Mouse (Mus musculus) heart, embryonic 11.5 days (tissue): ENCODE results near the gene Alpk1. TPM values are rescaled to one million over a fixed set of nuclear protein-coding genes. Genes with fewer than 3 reads are reported as not detected.

Experiments used
- ATAC-seq: fragments of 200-750 bp; cut with Nextera tagmentation; replicated peaks from 2 replicates; pipeline ENCODE4 v1.8.0; 2017; ENCODE audit warnings: moderate library complexity; ENCODE audit not compliant: insufficient number of reproducible peaks, low FRiP score, low TSS enrichment
- H3K27ac ChIP-seq: fragments of 300-500 bp; sonication (generic); 2 replicates; pipeline ENCODE4 v1.5.1; 2014; ENCODE audit warnings: mild to moderate bottlenecking, low read depth, low read length
- H3K27me3 ChIP-seq: fragments of 300-500 bp; sonication (generic); 2 replicates; pipeline ENCODE4 v1.6.1; 2014; ENCODE audit warnings: mild to moderate bottlenecking, low read length, mixed read lengths; ENCODE audit not compliant: control insufficient read depth, insufficient read depth
- H3K36me3 ChIP-seq: fragments of 300-500 bp; sonication (generic); 2 replicates; pipeline ENCODE4 v1.6.1; 2014; ENCODE audit warnings: mild to moderate bottlenecking, low read length, moderate library complexity, mixed read lengths; ENCODE audit not compliant: control insufficient read depth, insufficient read depth
- H3K4me1 ChIP-seq: fragments of 300-500 bp; sonication (generic); 2 replicates; pipeline ENCODE4 v1.6.1; 2014; ENCODE audit warnings: low read length; ENCODE audit not compliant: control insufficient read depth, insufficient read depth
- H3K4me2 ChIP-seq: fragments of 300-500 bp; sonication (generic); 2 replicates; pipeline ENCODE4 v1.6.1; 2014; ENCODE audit warnings: mild to moderate bottlenecking, moderate library complexity
- H3K4me3 ChIP-seq: fragments of 300-500 bp; sonication (generic); 2 replicates; pipeline ENCODE4 v1.5.1; 2014; ENCODE audit warnings: low read depth, low read length
- H3K9ac ChIP-seq: fragments of 300-500 bp; sonication (generic); 2 replicates; pipeline ENCODE4 v1.6.1; 2014; ENCODE audit warnings: mild to moderate bottlenecking, low read depth, low read length, moderate library complexity
- H3K9me3 ChIP-seq: fragments of 300-500 bp; sonication (generic); replicated peaks from 2 replicates; pipeline ENCODE4 v1.6.1; 2016; ENCODE audit warnings: low read length; ENCODE audit not compliant: control insufficient read depth
- WGBS: fragments of 180-500 bp; shearing (Covaris S2); extraction: QIAGEN DNeasy Blood & Tissue Kit; methylation state at CpG from one replicate; pipeline ENCODE4 v1.1.7; 2014; ENCODE audit not compliant: insufficient replicate concordance; 5-methylcytosine and 5-hydroxymethylcytosine counted together
- polyA plus RNA-seq: library from polyadenylated mRNA; unstranded; fragments of >200 nt; fragmentation: Nextera tagmentation; extraction: Ambion mirVana; gene quantifications from 2 replicates; pipeline ENCODE4 v1.2.1, GENCODE M21; 2014

Gene Alpk1
- polyA plus RNA-seq, 1 experiment from 2014 or later = 1.2 TPM

- no peak overlapping the region for H3K4me3 ChIP-seq
- no peaks in the 10 kb centered on the region for H3K4me1 ChIP-seq
- H3K27me3 ChIP-seq = no peaks in the 10 kb centered on the region
- no peak overlapping the region for H3K9ac ChIP-seq
- H3K4me2 ChIP-seq = no peak overlapping the region
- peaks cover 4% of the 10 kb centered on the region; the same call in 1 of the 2 replicates for H3K36me3 ChIP-seq
- WGBS = 60% methylated on average over 7 of the region's 7 CpGs
- H3K9me3 ChIP-seq = no peaks in the 10 kb centered on the region
- H3K27ac ChIP-seq = no peak overlapping the region
- ATAC-seq = no peak
Measured at GRCm38 (mm10) chr3:127817120-127817683, 36.9 kb upstream of the Alpk1 start.

GRCm38 (mm10) chr3:127809103-127809502 lies 28.8 kb upstream of the Alpk1 start:
- Histone ChIP-seq H3K4me3 (no peak overlapping the region), H3K27ac (no peak overlapping the region), H3K27me3 (no peaks in the 10 kb centered on the region), H3K9ac (no peak overlapping the region), H3K9me3 (no peaks in the 10 kb centered on the region), H3K4me1 (no peaks in the 10 kb centered on the region), H3K36me3 (peaks cover 20% of the 10 kb centered on the region), H3K4me2 (no peak overlapping the region)
- ATAC-seq = no peak
- 89% methylated on average over 7 of the region's 7 CpGs for WGBS

- no peak for ATAC-seq
- H3K4me2 ChIP-seq = no peak overlapping the region
- H3K27me3 ChIP-seq = no peaks in the 10 kb centered on the region
- H3K4me1 ChIP-seq = no peaks in the 10 kb centered on the region
- H3K36me3 ChIP-seq = peaks cover 16% of the 10 kb centered on the region
- H3K9ac ChIP-seq = no peak overlapping the region
- 86% methylated on average over 5 of the region's 5 CpGs for WGBS
- no peak overlapping the region for H3K27ac ChIP-seq
- H3K4me3 ChIP-seq = no peak overlapping the region
- H3K9me3 ChIP-seq = no peaks in the 10 kb centered on the region
Measured at GRCm38 (mm10) chr3:127807846-127808245, 27.5 kb upstream of the Alpk1 start.

- no peaks in the 10 kb centered on the region for H3K4me1 ChIP-seq
- no peak overlapping the region for H3K4me3 ChIP-seq
- H3K9ac ChIP-seq = no peak overlapping the region
- no peaks in the 10 kb centered on the region for H3K9me3 ChIP-seq
- H3K27ac ChIP-seq = no peak overlapping the region
- peaks cover 14% of the 10 kb centered on the region for H3K36me3 ChIP-seq
- no peaks in the 10 kb centered on the region for H3K27me3 ChIP-seq
- 86% methylated on average over 6 of the region's 6 CpGs for WGBS
- no peak overlapping the region for H3K4me2 ChIP-seq
- ATAC-seq = no peak
Measured at GRCm38 (mm10) chr3:127805991-127806390, 25.7 kb upstream of the Alpk1 start.

GRCm38 (mm10) chr3:127805071-127805470 lies 24.7 kb upstream of the Alpk1 start:
- H3K27ac ChIP-seq = no peak overlapping the region
- H3K36me3 ChIP-seq = peaks cover 14% of the 10 kb centered on the region
- no peak overlapping the region for H3K4me3 ChIP-seq
- H3K9me3 ChIP-seq = no peaks in the 10 kb centered on the region
- H3K4me1 ChIP-seq = no peaks in the 10 kb centered on the region
- no peak overlapping the region for H3K9ac ChIP-seq
- WGBS = 84% methylated on average over 12 of the region's 12 CpGs
- ATAC-seq = no peak
- no peaks in the 10 kb centered on the region for H3K27me3 ChIP-seq
- H3K4me2 ChIP-seq = no peak overlapping the region

GRCm38 (mm10) chr3:127804439-127804838 lies 24.1 kb upstream of the Alpk1 start:
- no peak overlapping the region for H3K9ac ChIP-seq
- WGBS = 78% methylated on average over 4 of the region's 4 CpGs
- no peaks in the 10 kb centered on the region for H3K9me3 ChIP-seq
- peaks cover 14% of the 10 kb centered on the region for H3K36me3 ChIP-seq
- no peak overlapping the region for H3K27ac ChIP-seq
- no peak overlapping the region for H3K4me2 ChIP-seq
- ATAC-seq = no peak
- H3K4me3 ChIP-seq = no peak overlapping the region
- no peaks in the 10 kb centered on the region for H3K27me3 ChIP-seq
- no peaks in the 10 kb centered on the region for H3K4me1 ChIP-seq

GRCm38 (mm10) chr3:127802814-127803213 lies 22.5 kb upstream of the Alpk1 start:
- H3K27ac ChIP-seq = no peak overlapping the region
- no peak overlapping the region for H3K4me3 ChIP-seq
- 41% methylated on average over 8 of the region's 8 CpGs for WGBS
- H3K9me3 ChIP-seq = no peaks in the 10 kb centered on the region
- peaks cover 3% of the 10 kb centered on the region for H3K36me3 ChIP-seq
- no peaks in the 10 kb centered on the region for H3K4me1 ChIP-seq
- no peak for ATAC-seq
- H3K27me3 ChIP-seq = no peaks in the 10 kb centered on the region
- no peak overlapping the region for H3K4me2 ChIP-seq
- no peak overlapping the region for H3K9ac ChIP-seq

GRCm38 (mm10) chr3:127801162-127801561 lies 20.8 kb upstream of the Alpk1 start:
- no peak overlapping the region for H3K4me3 ChIP-seq
- no peak overlapping the region for H3K27ac ChIP-seq
- no peak overlapping the region for H3K9ac ChIP-seq
- ATAC-seq = no peak
- H3K9me3 ChIP-seq = no peaks in the 10 kb centered on the region
- H3K36me3 ChIP-seq = no peaks in the 10 kb centered on the region
- no peaks in the 10 kb centered on the region for H3K27me3 ChIP-seq
- no peak overlapping the region for H3K4me2 ChIP-seq
- H3K4me1 ChIP-seq = no peaks in the 10 kb centered on the region
- 83% methylated on average over 8 of the region's 8 CpGs for WGBS

GRCm38 (mm10) chr3:127796271-127796670 lies 15.9 kb upstream of the Alpk1 start:
- H3K27ac ChIP-seq = no peak overlapping the region
- ATAC-seq = no peak
- H3K27me3 ChIP-seq = no peaks in the 10 kb centered on the region
- no peaks in the 10 kb centered on the region for H3K36me3 ChIP-seq
- no peaks in the 10 kb centered on the region for H3K9me3 ChIP-seq
- no peak overlapping the region for H3K9ac ChIP-seq
- no peak overlapping the region for H3K4me2 ChIP-seq
- H3K4me3 ChIP-seq = no peak overlapping the region
- H3K4me1 ChIP-seq = no peaks in the 10 kb centered on the region
- WGBS = 94% methylated on average over 7 of the region's 7 CpGs
